Mouse (Mus musculus): Measurements from ENCODE around the gene Cd200r4.

GRCm38 (mm10) chr16:44876625-44877024 is 65.1 kb downstream of the Cd200r4 start:
- no peak for TF ChIP-seq CTCF (IDR thresholded peaks at IDR 0.05; ENCODE audit: low read depth)
- TF ChIP-seq EP300 (optimal IDR thresholded peaks at IDR 0.05) = no peak
